Mouse (Mus musculus) right cerebral cortex, postnatal 14 days (tissue): Measurements from ENCODE around the gene Plcb3.

Experiments
- DNase-seq: peaks from one replicate; pipeline ENCODE4 v3.0.0; 2022

The Plcb3 gene

DNA sequence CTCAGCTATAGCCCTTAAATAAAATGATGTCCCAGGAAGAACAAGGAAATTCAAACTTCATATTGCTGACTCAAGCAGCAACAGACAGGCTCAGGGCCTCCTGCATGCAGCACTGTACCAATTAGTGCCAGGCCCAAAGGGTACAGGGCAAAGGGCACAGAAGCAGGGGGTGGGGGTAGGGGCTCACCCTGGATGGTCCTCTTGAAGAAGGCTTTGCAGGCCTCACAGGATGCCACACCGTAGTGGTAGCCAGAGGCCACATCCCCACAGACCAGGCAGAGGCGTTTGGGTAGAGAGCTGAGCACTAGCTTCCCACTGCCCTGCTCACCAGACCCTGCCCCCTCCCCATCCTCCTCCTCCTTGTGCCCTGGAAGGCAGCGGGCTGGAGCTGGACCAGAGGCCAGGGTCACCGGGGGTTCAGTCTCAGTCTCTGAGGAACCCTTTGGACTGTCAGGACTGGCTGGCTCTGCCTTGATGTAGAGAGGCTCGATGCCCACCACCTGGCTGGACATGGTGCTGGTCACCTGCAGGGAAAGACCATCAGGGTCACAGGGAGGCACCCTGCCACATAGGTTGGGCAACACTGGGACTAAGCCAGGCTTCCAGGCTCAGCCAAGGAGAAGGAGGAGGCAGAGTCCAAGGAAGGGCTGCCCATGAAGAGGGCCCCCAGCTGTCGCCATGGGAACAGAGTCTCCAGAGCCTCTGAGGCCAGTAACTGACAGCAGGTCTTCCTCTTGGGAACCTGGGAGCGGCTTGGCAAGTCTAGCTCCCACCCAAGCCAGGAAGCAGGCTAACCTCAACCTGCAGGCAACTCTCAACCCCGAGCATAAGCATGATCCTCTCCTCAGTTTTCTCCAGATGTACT, 56.2 kb downstream of the Plcb3 start:
- no peak for DNase-seq

DNA sequence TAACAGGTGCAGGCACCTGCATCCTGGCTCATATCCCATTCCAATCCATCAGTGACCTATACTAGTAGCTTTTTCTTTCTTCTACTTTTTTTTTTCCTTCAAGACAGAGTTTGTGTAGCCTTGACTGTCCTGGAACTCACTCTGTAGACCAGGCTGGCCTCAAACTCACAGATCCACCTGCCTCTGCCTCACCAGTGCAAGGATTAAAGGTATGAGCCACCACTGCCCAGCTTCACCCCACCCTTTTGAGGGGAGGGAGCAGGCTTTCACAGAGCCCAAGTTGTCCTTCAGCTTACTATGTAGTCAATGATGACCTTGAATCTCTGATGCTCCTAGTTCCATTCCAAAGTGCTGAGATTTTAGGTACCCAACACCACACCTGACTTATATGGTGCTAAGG, 56.8 kb downstream of the Plcb3 start:
- DNase-seq = no peak

DNA sequence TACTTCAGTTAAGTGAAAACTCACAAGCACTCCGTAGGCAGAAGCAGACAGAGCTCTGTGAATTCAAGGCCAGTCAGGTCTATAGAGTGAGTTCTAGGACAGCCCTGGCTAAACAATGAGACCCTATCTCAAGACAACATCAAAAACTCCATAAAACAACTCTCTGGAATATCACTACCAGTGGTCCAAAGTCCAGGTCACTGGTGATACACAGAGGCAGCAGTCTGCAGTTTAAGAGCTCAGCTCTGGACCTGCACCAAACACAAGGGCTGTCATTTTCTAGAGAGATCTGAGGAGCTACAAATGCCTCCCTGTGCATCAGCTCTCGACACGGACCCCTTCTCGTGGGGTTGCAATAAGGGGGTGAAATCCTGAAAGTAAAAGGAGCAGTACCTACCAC, 57.9 kb downstream of the Plcb3 start:
- no peak for DNase-seq

DNA sequence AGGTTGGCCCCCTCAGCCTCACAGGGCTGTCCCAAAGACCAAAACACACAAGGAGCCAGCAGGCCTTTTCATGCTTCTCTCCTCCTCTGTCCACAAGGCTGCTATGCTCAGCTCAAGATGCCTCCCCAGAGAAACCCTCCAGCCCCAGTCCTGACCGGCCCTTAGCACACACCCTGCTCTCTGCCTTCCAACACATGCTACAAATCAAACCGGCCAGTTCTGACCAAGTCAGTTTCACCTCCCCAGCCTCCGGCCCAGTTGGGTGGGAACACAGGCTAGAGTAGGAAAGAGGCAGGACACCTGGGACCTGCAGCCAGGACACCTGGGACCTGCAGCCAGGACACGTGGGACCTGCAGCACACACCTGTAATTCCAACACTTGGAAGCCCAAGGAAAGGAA, 59.8 kb downstream of the Plcb3 start:
- no peak for DNase-seq

DNA sequence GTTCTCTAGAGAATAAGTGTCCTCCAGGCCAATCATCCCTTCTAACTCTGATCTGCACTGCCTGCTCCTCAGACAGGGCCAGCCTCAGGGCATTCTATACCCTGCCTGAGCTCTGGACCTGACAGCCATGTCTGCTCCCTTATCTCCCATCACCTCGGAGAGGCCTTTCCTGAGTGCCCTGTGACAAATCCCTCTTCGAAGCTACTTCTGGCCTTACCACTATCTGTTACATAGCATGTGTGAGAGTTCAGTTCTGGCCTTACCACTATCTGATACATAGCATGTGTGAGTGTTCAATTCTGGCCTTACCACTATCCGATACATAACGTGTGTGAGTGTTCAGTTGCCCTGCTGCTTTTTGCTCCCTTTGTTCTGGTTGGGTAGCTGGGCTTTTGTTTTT, 61.0 kb downstream of the Plcb3 start:
- no peak for DNase-seq

DNA sequence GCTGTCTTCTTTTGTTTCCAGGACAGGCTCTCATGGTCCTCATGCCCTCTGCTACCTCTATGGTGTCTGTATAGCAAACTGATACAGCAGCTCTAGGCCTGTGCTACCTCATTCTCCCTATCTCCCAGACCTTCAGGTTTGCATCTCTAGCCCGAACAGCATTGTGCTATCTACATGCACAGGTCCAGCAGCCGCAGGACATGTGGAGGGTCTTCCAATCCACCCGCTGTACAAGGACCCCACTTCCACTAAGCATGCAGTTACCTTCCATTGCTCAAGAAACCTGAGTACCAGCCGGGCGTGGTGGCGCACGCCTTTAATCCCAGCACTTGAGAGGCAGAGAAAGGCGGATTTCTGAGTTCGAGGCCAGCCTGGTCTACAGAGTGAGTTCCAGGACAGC, 61.7 kb downstream of the Plcb3 start:
- DNase-seq = no peak

DNA sequence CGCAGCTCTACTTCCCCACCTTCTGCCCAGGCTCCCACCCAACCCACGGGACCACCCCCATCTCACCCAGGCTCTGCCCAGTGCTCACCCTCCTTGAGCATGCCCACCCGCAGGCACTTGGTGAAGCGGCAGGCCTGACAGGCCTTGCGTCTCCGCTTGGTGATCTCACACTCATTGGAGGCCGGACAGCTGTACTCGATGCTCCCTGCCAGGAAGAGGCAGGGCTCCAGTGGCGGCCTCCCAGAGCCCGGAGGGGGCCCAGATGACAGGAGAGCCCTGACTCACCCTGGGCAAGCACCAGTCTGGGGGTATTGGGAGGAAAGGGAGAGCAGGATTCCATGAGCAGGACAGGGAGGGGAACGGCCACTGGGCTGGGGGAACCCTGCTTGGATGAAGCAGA, 62.3 kb downstream of the Plcb3 start:
- DNase-seq = no peak

DNA sequence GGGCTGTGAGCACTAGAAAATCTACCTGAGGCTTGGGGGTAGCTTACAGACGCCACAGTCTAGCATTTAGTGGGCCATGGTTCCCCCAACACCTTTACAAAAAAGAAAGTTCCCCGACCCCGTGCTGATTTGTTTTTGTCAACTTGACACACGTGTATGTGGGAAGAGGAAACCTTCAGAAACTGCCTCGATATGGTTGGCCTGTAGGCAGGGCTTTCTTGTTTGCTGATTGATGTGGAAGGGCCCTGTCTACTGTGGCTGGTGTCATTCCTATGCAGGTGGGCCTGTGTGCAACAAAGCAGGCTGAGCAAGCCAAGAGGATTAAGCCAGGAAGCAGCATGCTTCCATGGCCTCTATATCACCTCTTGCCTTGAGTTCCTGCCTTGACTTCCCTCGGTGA, 63.2 kb downstream of the Plcb3 start:
- no peak for DNase-seq

DNA sequence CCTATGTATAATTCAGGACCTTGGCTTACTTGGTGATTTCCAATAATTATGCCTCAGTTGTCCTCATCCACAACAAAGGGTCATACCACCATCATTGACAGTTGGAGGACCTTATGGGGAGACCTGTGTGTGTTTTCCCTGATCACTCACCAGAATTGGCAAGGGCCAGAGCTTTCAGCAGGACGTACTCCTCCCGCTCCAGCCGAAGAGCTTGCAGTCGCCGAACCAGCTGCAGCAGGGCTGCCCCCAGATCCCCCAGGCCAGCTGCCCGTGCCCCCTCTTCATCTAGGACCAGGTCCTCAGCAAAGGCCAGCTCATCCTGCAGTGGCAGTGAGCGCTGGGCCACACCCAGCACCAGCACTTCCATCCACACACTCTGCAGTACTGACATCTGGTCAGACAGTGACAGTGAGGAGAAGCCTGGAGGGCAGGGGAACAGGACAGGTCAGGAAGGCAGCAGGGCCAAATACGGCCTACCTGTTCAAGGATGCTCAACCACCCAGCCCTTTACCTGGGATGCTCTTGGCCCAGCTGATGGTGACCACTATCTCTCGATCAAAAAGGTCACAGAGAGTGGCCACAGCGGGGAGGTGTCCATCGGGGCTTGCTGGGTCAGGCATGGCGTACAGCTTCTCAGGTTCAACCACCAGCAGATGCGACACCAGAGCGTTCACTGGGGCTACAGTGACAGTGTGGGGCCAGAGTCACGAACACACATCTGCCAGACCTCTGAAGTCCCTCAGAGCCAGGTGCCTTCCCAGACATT, 63.9 kb downstream of the Plcb3 start:
- no peak for DNase-seq

DNA sequence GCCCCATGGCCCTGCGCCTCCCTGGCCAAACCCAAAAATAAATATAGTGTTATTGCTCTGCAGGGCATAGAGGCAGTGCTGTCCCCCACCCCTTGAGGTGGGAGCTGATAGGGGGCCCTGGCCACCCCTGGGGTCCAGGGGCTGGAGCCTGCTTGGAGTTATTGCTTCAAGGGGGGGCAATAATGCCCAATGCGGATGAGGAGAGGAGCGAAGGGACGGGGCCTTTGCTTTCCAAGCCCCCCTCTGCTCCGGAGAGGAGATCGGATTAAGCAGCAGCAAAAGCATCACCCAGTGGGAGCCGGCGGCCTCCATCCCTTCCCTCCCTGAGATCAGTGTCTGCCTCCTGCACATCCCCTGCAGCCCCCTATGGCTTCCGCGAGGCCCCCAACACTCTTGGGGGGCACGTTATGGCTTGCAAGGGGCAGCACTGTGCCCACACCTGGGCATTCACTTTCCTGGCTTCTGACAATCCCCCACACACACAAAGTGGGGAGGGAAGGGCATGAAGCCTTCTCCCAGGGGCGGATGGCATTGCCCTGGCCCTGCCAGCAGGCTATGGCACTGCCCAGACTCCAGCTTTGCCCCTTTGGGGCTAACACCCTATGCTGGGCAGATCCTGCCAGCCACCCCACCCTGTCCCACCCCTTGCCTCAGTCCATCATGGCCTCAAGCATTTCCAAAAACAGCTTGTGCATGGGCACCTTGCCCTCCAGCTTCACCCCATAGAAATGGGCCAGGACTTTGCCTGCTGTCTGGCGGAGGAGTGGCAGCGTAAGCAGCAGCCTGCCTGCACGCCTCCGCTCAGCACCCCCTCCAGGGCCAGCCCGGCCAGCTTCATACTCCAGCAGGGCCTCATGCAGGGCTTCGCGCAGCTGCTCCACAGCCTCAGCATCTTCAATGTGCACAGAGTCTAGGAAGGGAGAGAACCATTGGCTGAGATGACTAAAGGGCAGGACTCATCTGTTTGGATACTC, 64.9 kb downstream of the Plcb3 start:
- peak; percentile 30 for DNase-seq

DNA sequence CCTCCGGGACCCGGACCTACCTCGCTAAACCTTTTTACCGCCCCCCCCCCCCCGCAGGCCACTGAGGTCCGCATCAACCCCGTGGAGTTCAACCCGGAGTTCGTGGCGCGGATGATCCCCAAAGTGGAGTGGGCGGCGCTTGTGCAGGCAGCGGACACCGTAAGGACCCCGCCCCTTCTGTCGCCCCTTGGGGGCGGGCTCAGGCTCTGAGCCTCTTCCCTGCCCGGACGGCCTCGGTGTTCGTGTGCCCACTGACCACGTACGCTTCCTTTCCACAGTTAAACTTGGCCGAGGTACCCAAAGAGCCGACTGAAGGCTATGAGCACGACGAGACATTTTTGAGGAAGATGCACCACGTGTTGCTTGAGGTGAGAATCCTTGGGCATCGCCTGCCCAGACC, 66.0 kb downstream of the Plcb3 start:
- peak; percentile 47 for DNase-seq

DNA sequence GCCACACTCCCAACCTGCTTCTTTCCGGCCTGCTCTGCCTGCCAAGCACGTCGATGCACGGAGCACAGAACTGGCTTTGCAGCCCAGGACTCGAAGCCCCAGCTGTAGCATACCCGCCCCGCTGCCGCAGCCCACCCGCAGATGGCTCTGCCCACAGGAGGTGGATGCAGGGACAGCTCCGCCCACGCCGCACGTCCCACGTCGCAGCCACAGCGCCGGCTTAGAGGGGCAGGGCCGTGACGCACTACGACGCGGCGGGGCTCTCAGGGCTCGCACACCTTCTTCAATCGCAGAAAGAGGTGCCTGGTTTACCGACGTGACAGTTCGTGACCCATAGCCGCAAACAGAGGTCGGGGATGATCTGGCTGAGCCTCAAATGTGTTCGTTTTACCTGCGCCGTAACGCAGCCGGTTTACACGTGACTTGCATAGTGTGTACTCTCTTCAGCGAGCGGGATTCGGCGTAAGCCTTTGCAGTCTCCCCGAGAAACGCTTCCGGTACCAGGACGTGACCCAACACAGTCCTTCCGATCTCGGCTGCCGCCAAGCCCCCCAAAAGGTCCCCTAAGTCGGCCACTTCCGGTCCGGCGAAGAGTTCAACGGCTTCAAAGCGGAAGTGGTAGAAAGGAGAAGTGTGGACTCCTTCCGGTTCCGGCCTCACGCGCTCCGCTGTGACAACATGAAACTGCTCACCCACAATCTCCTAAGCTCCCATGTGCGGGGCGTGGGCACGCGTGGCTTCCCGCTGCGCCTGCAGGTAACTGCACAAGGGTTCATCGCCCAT, 66.6 kb downstream of the Plcb3 start, which contains the start of the genes Trmt112 and Prdx5:
Trmt112 (plus strand) TSS at position 192 of the 783 bp plus-strand sequence.
Prdx5 (minus strand) TSS at position 600 of the 783 bp plus-strand sequence.
- peak; percentile 92 for DNase-seq

DNA sequence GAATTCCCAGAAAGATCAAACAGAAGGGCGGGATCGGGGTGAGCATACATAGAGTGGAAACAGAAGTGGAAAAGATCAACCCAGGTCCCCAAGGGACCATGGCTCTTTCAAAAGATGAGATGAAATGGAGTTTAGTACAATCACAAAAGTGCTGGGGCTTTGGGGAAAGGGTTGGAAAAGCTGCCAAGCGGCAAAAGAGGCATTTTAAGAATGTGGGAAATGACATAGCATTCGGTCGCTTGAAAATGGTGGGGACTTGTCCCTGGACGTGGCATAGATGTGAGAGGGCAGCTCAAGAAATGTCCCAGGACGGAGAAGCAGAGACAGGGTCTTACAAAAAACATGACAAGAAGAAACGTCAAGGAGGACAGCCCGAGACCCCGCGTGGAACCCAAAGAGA, 67.2 kb downstream of the Plcb3 start:
- DNase-seq = no peak

DNA sequence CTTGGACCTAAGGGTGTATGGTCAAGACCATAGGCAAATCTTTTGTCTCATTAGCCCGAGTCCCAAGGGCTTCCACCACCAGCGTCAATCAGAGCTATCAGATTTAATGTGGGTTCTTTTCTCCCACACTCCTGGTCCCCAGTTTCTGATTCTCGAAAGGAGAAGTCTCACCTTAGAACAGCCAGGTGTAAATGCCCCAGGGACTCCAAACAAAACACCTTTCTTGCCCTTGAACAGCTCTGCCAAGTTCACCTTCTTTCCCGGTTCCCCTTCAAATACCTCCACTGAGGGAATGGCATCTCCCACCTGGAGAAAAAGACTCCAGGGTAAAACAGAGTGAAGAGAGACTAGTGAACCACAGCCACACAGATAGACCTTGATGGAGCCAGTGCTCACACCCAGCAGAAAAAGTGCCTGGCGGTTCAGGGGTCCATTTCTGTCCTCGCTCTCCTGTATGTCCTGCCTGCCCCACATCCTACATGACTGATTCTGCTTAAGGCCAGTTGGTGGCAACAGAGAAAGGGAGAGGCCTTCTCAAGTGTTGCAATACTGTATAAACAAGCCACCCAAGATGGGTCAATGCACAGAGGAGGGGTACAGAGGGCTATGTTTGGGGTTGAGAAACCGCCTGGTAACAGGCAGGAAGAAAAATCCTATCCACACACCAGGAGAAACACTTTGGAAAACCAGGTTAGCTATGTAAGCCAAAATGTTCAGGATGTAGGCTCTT, 68.3 kb downstream of the Plcb3 start:
- DNase-seq = no peak

DNA sequence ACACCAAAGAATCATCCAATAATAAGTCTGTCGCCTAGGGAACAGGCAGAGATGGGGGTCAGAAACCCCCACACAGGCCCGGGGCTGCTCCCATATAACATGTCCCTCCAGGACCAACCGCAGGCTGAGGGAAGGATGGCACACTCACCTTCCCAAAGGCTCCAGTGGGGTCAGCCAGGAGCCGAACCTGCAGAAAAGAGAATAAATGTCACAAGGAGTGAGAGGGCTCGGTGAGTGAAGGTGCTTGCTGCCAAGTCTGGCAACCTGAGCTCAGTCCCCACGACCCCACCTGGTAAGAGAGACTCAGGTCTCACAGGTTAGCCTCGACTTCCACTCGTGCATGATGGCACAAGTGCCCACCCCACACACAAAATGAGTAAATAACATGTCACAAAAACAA, 69.2 kb downstream of the Plcb3 start:
- DNase-seq = no peak

DNA sequence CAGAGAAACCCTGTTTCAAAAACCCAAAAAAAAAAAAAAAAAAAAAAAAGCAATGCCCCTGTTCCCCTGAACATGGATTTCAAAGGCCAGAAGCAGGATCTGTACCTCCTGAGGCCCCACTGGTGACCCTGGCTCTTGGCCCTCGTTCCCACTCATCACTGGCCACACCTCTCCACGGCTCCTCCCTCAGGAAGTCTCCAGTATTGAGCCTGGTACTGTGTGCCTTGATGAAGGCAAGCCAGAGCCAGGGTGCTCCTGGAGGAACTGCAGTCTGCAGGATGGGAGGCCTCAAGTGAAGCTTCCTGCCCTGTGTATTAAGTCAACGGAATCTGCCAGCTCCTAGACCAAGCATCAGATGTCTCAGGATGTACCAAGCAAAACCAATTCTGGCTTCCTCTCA, 70.1 kb downstream of the Plcb3 start:
- DNase-seq = no peak

DNA sequence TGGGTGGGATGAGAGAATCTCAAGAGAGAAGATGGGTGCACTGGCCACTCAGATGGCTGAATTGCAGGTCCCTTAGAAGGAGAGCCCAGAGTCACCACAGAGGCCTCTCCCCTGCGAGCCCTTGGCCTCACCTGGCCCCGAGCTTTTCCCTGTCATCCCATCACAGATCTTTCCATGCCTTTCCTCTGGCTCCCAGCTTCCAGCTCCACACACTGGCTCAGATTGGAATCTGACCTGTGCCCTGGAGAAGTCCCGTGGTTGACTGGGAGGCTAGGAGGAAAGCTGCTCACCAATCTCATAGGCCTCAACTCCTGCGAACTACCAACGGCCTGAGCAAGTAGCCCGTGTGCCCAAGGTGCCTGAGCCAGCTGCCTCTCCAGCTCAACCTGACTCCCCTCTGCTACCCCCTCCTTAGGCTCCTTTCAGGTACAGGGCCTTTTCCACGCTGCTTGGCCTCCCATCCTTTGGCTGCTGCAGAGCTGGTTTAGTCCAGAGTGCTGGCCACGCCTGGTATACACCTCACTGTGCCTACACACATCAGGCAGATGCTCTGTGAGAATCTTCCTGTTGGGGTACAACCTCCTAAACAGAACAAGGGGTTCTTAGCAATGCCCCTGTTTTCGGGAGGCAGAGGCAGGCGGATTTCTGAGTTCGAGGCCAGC, 70.6 kb downstream of the Plcb3 start:
- no peak for DNase-seq

DNA sequence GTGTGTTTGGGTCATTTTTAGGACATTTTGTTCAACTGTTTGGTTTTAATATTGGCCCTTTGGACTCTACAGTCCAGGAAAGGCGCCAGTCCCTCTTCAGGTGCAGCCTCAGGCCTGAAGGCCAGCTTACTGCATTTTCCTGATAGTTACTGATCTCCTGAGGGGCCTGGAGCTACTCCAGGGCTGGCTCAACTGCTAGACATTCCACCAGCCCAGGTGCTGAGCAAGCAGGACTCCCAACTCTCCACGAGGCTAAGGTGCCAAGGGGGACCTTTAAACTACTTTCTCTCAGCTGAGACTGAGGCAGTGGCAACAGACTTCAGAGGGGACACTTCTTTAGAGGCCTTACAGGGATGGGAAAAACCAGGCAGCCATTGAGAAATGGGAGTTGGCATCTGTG, 71.4 kb downstream of the Plcb3 start:
- no peak for DNase-seq

DNA sequence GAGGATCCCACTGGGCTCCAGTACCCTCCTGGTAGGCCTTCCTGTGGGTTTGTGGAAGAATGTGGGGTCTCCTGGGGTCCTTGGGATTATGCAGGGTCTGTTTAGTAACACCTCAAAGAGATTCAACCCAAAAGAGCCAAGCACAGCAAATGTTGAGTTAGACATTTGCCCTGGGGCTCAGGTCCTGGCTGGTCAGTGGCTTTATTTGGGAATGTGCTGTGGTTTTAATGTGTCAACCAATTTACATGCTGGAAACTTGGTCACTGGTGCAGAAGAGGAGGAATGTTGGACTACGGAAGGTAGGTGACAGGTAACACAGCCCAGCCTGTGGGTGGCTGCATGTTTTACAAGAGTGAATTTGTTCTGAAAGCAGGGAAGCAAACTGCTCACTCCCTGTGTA, 73.2 kb downstream of the Plcb3 start:
- no peak for DNase-seq
